21 mouse cellular contexts compared by ENCODE assay signal in genomic region chr17:28371286-28371685, GRCm38 (mm10). TPM values are rescaled to one million over a fixed set of nuclear protein-coding genes. Genes with fewer than 3 reads are reported as not detected.
DNase-seq lines count a peak whose midpoint lies in the region.
"Had no signal": no experiment of that assay in that cellular context is flagged by ENCODE, and none has a peak within 500 bp of the region (broad histone marks: within the 10 kb centered on the region; RNA-seq: fewer than 3 reads in every experiment).

No protein-coding gene starts in this region.

- intact Hi-C loops in heart, postnatal 36 days (cut with DNase I): no loop called here

- DNase-seq in ovary, adult 18-20 months (ENCODE audit: low spot score): peak; percentile 64
- DNase-seq in ovary, postnatal 36 days (ENCODE audit: low spot score): no peak
- peak; percentile 83 for DNase-seq in Muller cell, postnatal 12 days (ENCODE audit: inconsistent ontology term)
- DNase-seq in adrenal gland, postnatal 14 days: peak; percentile 72
- DNase-seq in cerebellum, postnatal 4 days (ENCODE audit: low spot score in 2 of 2): no peak
- no peak for DNase-seq in right cerebral cortex, adult 18-20 months
- DNase-seq in heart, postnatal 36 days: no peak
- DNase-seq: cerebellum, adult 8-10 months; cerebellum, postnatal 36 days; embryo, embryonic 11 days; forebrain, postnatal 0 days; heart, adult 2 months; heart, postnatal 14 days; kidney, postnatal 14 days; layer of hippocampus, adult 9-11 months; liver; lung, postnatal 36 days; right cerebral cortex, postnatal 14 days; thymus, postnatal 4 days had no signal

RNA-seq across cellular contexts. Expression of gene Tulp1, which starts 6.3 kb away (rescaled TPM):
- 0.71 TPM in 1 of 2 replicates, not detected in the other for total RNA-seq in adrenal gland, postnatal 14 days (2021)
- total RNA-seq in heart, postnatal 36 days (2021): not detected
- total RNA-seq: gastrocnemius, adult 8-10 months; heart, adult 2 months; left cerebral cortex, adult 18-20 months had no signal

RNA-seq across cellular contexts. Expression of gene Tead3, which starts 20.7 kb away (rescaled TPM):
- 10.6 and 11.4 TPM in 2 replicates for total RNA-seq in adrenal gland, postnatal 14 days (2021)
- 10 to 100 TPM; 12.9 to 16.6 TPM for total RNA-seq in heart, postnatal 36 days (2021)

RNA-seq across cellular contexts. Expression of gene Rpl10a, which starts 43.0 kb away (rescaled TPM):
- total RNA-seq in adrenal gland, postnatal 14 days (2021): 814 and 958 TPM in 2 replicates
- total RNA-seq in heart, postnatal 36 days (2021): 100 to 1,000 TPM; 392 TPM

RNA-seq across cellular contexts. Expression of gene Fance, which starts 58.0 kb away (rescaled TPM):
- 20.5 and 29.6 TPM in 2 replicates for total RNA-seq in adrenal gland, postnatal 14 days (2021)
- total RNA-seq in heart, postnatal 36 days (2021): 10 to 100 TPM; 10.9 to 17.3 TPM

Comparison
In these comparisons a context has a peak if more than half of its experiments do, and no peak if none do; other contexts are left out.
1. DNase-seq: peak in ovary, adult 18-20 months (single experiment), Muller cell, postnatal 12 days (single experiment) and adrenal gland, postnatal 14 days (single experiment); none in ovary, postnatal 36 days (single experiment), cerebellum, postnatal 4 days (0 of 2), right cerebral cortex, adult 18-20 months (single experiment) and heart, postnatal 36 days (0 of 2).